Mouse (Mus musculus) midbrain, embryonic 14.5 days (tissue): ENCODE measurements at regions not wholly inside any gene's neighbourhood (a gene's known extent, or its start where the extent isn't known, plus 50 kb on each side); places are given as distances from the start of the nearest gene placed in this dataset.

Source experiments
- ATAC-seq: fragments of 200-750 bp; cut with Nextera tagmentation; 2 replicates; pipeline ENCODE4 v1.8.0; 2017; ENCODE audit warnings: moderate number of reproducible peaks, moderate library complexity; ENCODE audit not compliant: low FRiP score, low TSS enrichment
- DNase-seq: peaks from one replicate; pipeline ENCODE4 v3.0.0-alpha.2; 2015
- H3K27ac ChIP-seq: fragments of 300-500 bp; sonication (generic); replicated peaks from 2 replicates; pipeline ENCODE4 v1.5.1; 2014; ENCODE audit warnings: mild to moderate bottlenecking, low read depth, low read length, moderate library complexity
- H3K27me3 ChIP-seq: fragments of 300-500 bp; sonication (generic); 2 replicates; pipeline ENCODE4 v1.6.1; 2014; ENCODE audit warnings: low read length, control low read depth, mixed read lengths; ENCODE audit not compliant: control insufficient read depth, insufficient read depth
- H3K36me3 ChIP-seq: fragments of 300-500 bp; sonication (generic); 2 replicates; pipeline ENCODE4 v1.6.1; 2014; ENCODE audit warnings: low read length, control low read depth; ENCODE audit not compliant: control insufficient read depth, insufficient read depth
- H3K4me1 ChIP-seq: fragments of 300-500 bp; sonication (generic); 2 replicates; pipeline ENCODE4 v1.6.1; 2014; ENCODE audit warnings: mild to moderate bottlenecking, antibody characterized with exemption, low read length, control low read depth; ENCODE audit not compliant: control insufficient read depth, insufficient read depth
- H3K4me2 ChIP-seq: fragments of 300-500 bp; sonication (generic); 2 replicates; pipeline ENCODE4 v1.6.1; 2014; ENCODE audit warnings: mild to moderate bottlenecking, low read length, moderate library complexity
- H3K4me3 ChIP-seq: fragments of 300-500 bp; sonication (generic); replicated peaks from 2 replicates; pipeline ENCODE4 v1.5.1; 2014; ENCODE audit warnings: low read depth, low read length
- H3K9ac ChIP-seq: fragments of 300-500 bp; sonication (generic); replicated peaks from 2 replicates; pipeline ENCODE4 v1.6.1; 2014; ENCODE audit warnings: mild to moderate bottlenecking, low read length, moderate library complexity
- H3K9me3 ChIP-seq: fragments of 300-500 bp; sonication (generic); 2 replicates; pipeline ENCODE4 v1.6.1; 2016; ENCODE audit warnings: low read length, control low read depth, mixed read lengths; ENCODE audit not compliant: control insufficient read depth
- WGBS: fragments of 180-500 bp; shearing (Covaris S2); extraction: QIAGEN DNeasy Blood & Tissue Kit; methylation state at CpG from one replicate; pipeline ENCODE4 v1.1.7; 2014; 5-methylcytosine and 5-hydroxymethylcytosine counted together

DNA sequence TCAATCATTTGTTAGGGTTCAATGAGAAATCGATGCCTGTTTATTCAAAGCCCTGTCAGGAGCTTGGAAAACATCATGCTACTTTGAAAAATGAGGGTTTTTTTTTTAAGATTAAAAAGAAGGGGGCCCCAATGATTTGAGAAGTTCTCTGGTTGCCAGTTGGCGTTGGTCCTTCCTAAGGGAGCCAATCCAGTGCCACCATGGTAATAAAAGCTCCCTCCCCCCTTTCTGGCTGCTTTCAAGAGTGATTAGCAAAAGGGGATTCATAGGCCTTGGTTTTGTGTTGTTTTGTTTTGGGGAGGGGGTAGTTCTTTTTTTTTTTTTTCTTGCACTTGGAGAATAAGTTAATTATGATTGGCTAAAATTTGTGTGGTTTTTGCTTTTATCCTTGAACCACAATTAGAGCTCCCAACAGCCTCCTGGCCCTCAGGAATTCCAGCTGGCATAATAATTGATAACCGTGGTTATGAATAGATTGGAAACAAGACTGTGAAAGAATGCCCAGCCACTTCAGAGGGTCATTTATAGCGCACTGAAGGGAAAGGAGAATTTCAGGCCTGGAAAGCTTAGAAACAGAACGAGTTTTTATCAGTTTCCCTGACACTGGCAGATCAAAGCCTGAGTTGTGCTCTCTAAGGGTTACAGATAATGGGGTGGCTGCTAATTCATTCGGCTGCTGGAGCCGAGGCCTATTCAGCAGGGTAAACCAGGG, 266.0 kb downstream of the Fam49a start:
- H3K4me3 ChIP-seq = no peak overlapping the region
- peak; percentile 75 for DNase-seq
- H3K27me3 ChIP-seq = no peaks in the 10 kb centered on the region
- no peak overlapping the region for H3K4me2 ChIP-seq
- peaks cover 14% of the 10 kb centered on the region for H3K4me1 ChIP-seq
- ATAC-seq = peak; percentile 68; the same call in 1 of the 2 replicates
- H3K9ac ChIP-seq = no peak overlapping the region
- no peaks in the 10 kb centered on the region for H3K36me3 ChIP-seq
- H3K9me3 ChIP-seq = no peaks in the 10 kb centered on the region
- peak overlapping the region; percentile 55; the same call in 1 of the 2 replicates for H3K27ac ChIP-seq
- WGBS = 17% methylated on average over 7 of the region's 7 CpGs

DNA sequence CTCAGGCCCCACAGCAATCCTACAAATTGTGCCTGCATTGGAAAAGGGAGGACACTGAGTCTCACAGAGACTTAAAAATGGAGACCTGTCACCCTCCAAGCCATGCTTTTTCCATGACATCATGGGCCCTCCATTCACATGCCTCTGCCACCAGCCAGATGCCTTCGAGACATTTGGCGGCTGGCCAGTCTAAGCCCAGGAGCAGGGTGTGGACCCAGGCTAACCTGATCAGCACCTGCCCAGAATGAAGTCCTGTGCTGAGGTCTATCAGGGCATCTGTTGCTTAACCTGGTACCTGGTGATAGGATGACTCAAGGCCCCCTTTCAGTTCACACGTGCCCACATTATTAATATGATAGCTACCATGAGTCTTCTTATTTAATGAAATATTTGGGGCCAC, 265.4 kb downstream of the Fam49a start:
- no peaks in the 10 kb centered on the region for H3K36me3 ChIP-seq
- peaks cover 14% of the 10 kb centered on the region for H3K4me1 ChIP-seq
- H3K27me3 ChIP-seq = no peaks in the 10 kb centered on the region
- peak overlapping the region; percentile 6; the same call in 1 of the 2 replicates for H3K27ac ChIP-seq
- H3K4me3 ChIP-seq = no peak overlapping the region
- ATAC-seq (peak; percentile 43; the same call in 1 of the 2 replicates), DNase-seq (peak; percentile 22)
- no peak overlapping the region for H3K4me2 ChIP-seq
- WGBS = 73% methylated on average over 3 of the region's 3 CpGs
- H3K9me3 ChIP-seq = no peaks in the 10 kb centered on the region
- H3K9ac ChIP-seq = no peak overlapping the region

DNA sequence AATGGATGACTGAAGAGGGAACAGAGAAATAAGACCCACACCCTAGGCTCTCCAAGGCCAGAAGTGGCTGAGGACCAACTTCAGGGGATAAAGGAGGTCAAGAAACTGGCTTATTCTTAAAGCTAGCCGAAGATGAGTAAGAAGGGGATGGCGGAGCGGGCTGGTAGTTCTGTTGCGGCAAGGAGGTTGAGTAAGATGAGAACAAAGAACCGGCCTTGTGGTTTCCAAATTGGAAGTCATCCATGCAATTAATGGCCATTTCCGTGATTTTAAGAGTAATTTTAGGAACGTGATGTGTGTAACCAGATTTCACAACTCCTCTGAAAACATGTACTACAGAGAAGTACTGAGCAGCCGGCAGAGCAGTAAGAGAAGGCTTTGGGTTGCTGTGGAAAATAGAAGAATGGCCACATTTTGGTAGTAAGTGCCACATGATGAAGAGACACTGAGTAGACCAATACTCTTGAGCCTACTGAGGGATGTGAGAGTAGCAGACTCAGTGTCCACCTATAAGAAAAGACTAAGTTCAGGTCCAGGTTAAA, 258.4 kb downstream of the Fam49a start:
- Histone ChIP-seq H3K4me1 (no peaks in the 10 kb centered on the region), H3K4me2 (no peak overlapping the region), H3K9me3 (no peaks in the 10 kb centered on the region), H3K36me3 (no peaks in the 10 kb centered on the region), H3K4me3 (no peak overlapping the region), H3K27ac (no peak overlapping the region), H3K9ac (no peak overlapping the region), H3K27me3 (no peaks in the 10 kb centered on the region)
- no peak for DNase-seq
- 97% methylated on average over 8 of the region's 8 CpGs for WGBS
- no peak for ATAC-seq

DNA sequence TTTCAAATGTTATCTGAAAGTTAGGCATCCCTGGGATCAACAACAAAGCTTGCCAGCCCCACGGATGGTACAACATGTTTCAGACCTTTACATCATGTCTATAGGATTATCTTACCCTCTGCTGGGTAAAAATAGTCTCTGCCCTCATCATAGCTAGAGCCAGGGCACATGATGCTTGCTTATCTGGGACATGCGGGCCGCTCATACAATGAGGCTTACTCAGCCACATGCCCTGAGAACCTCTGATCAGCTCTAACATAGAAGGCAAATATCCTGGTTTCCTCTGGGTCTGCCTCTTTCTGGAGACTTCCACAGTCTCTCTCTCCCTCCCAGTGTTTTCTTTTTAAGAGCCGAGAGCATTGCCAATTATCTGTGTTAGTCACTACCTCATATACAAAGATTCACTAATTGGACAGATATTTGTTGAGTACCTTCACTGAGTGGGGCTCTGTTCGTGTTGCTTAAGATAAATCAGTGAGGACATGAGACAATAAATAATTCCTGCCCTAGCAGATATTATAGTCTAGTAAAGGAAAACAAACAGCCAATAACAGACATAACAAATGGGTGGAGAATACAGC, 256.6 kb downstream of the Fam49a start:
- Histone ChIP-seq H3K36me3 (no peaks in the 10 kb centered on the region), H3K9ac (no peak overlapping the region), H3K9me3 (no peaks in the 10 kb centered on the region), H3K4me2 (no peak overlapping the region), H3K27ac (no peak overlapping the region), H3K4me3 (no peak overlapping the region), H3K27me3 (no peaks in the 10 kb centered on the region), H3K4me1 (no peaks in the 10 kb centered on the region)
- DNase-seq (no peak), ATAC-seq (no peak)
- WGBS = 81% methylated on average over 5 of the region's 5 CpGs

- Histone ChIP-seq H3K4me1 (no peaks in the 10 kb centered on the region), H3K27me3 (no peaks in the 10 kb centered on the region), H3K4me3 (no peak overlapping the region), H3K9ac (no peak overlapping the region), H3K36me3 (no peaks in the 10 kb centered on the region), H3K27ac (no peak overlapping the region), H3K4me2 (no peak overlapping the region), H3K9me3 (no peaks in the 10 kb centered on the region)
- ATAC-seq = no peak
- no peak for DNase-seq
- 94% methylated on average over 4 of the region's 4 CpGs for WGBS
Measured at GRCm38 (mm10) chr12:12517020-12517419, 255.1 kb downstream of the Fam49a start.

GRCm38 (mm10) chr12:12510764-12511163, 248.8 kb downstream of the Fam49a start:
- DNase-seq (no peak), ATAC-seq (no peak)
- no peak overlapping the region for H3K9ac ChIP-seq
- no peaks in the 10 kb centered on the region for H3K27me3 ChIP-seq
- no peak overlapping the region for H3K4me3 ChIP-seq
- H3K36me3 ChIP-seq = no peaks in the 10 kb centered on the region
- no peak overlapping the region for H3K4me2 ChIP-seq
- H3K27ac ChIP-seq = no peak overlapping the region
- H3K9me3 ChIP-seq = no peaks in the 10 kb centered on the region
- H3K4me1 ChIP-seq = 0 out of 2 replicates have a peak, but pooled peaks cover 3% of the 10 kb centered on the region

- no peak overlapping the region for H3K27ac ChIP-seq
- ATAC-seq = no peak
- 60% methylated on average over 9 of the region's 9 CpGs for WGBS
Measured at GRCm38 (mm10) chr12:12509164-12509937, 247.4 kb downstream of the Fam49a start.

DNA sequence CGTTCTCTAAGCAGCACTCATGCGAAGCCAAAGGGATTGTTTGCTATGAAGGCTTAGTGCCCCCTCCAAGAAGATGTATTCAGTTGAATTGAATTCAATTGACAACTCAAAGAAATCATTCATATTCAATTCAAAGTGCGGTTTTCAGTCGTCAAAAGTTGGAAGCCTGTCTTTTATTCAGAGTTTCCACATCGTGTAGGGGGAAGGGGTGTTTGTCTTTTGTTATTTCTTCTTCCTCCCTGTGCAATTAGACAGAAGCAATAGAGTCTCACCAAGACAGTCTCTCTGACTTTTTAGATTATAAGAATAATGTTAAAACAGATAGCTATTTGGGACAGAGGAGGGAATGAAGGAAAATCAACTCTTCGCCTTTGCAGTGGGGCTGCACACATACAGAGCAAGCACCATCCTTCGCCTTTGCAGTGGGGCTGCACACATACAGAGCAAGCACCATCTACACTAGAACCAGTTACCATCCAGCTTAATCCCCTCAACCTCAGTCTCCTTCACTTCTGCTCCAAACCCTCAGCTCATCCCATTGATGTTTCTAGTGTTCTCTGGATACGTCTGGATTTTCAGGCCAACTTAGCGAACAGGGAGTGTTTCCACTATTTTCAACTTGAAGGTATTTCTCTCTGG, 246.7 kb downstream of the Fam49a start:
- Histone ChIP-seq H3K36me3 (no peaks in the 10 kb centered on the region), H3K4me1 (0 out of 2 replicates have a peak, but pooled peaks cover 3% of the 10 kb centered on the region), H3K27me3 (no peaks in the 10 kb centered on the region), H3K4me2 (no peak overlapping the region), H3K9me3 (no peaks in the 10 kb centered on the region; the same call in 1 of the 2 replicates), H3K4me3 (no peak overlapping the region), H3K27ac (no peak overlapping the region), H3K9ac (no peak overlapping the region)
- ATAC-seq (no peak), DNase-seq (peak; percentile 8)
- 32% methylated on average over 9 of the region's 9 CpGs for WGBS

More at GRCm38 (mm10) chr12:12509164-12509937, 247.4 kb downstream of the Fam49a start:
- Histone ChIP-seq H3K36me3 (no peaks in the 10 kb centered on the region), H3K9me3 (no peaks in the 10 kb centered on the region; the same call in 1 of the 2 replicates), H3K9ac (no peak overlapping the region), H3K4me2 (no peak overlapping the region), H3K27me3 (no peaks in the 10 kb centered on the region), H3K4me3 (no peak overlapping the region), H3K4me1 (0 out of 2 replicates have a peak, but pooled peaks cover 3% of the 10 kb centered on the region)
- no peak for DNase-seq
